Mouse (Mus musculus): ENCODE results near the gene Pde6g. TPM values are rescaled to one million over a fixed set of nuclear protein-coding genes. Genes with fewer than 3 reads are reported as not detected.

Gene Pde6g
- polyA plus RNA-seq, 1 experiment from 2014 or later: 0.38 TPM

- WGBS: 80% methylated on average over 4 of the region's 4 CpGs
- H3K4me3 ChIP-seq (replicated peaks): 0 out of 2 replicates have a peak overlapping the region, but pooled peaks have one; percentile 100
- H3K9ac ChIP-seq: no peak overlapping the region
- H3K4me2 ChIP-seq: peak overlapping the region; percentile 85
- H3K27ac ChIP-seq: no peak overlapping the region
- H3K4me1 ChIP-seq: peaks cover 26% of the 10 kb centered on the region
- peaks cover 69% of the 10 kb centered on the region for H3K36me3 ChIP-seq
- H3K9me3 ChIP-seq (replicated peaks): no peaks in the 10 kb centered on the region
- ATAC-seq (replicated peaks; ENCODE audit: low FRiP score): no peak
- no peaks in the 10 kb centered on the region for H3K27me3 ChIP-seq
These were observed 12.2 kb upstream of the Pde6g start for GRCm38 (mm10) chr11:120465521-120465920.

DNA sequence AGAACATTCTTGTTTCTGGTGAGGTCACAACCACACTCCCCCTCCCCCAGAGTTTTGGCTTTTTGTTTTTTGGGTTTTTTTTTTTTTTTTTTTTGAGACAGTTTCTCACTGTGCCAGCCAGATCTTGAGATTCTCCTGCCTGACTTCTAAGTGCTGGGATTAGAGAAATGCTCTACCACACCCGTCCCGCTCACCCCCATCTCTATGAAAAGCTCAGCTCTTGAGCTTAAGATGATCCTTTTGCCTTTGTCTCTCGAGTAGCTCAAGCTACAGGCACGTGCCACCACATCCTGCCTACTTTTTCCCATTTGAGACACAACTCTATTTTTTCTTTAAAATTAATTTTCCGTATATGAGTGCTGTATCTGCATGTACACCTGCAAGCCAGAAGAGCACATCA, 11.1 kb upstream of the Pde6g start:
- Histone ChIP-seq H3K4me1 (peaks cover 27% of the 10 kb centered on the region), H3K36me3 (peaks cover 68% of the 10 kb centered on the region), H3K27ac (no peak overlapping the region), H3K4me2 (no peak overlapping the region), H3K27me3 (no peaks in the 10 kb centered on the region), H3K9ac (no peak overlapping the region), H3K9me3 (replicated peaks) (no peaks in the 10 kb centered on the region), H3K4me3 (replicated peaks) (no peak overlapping the region)
- 90% methylated on average over 5 of the region's 5 CpGs for WGBS
- ATAC-seq (replicated peaks; ENCODE audit: low FRiP score): no peak

DNA sequence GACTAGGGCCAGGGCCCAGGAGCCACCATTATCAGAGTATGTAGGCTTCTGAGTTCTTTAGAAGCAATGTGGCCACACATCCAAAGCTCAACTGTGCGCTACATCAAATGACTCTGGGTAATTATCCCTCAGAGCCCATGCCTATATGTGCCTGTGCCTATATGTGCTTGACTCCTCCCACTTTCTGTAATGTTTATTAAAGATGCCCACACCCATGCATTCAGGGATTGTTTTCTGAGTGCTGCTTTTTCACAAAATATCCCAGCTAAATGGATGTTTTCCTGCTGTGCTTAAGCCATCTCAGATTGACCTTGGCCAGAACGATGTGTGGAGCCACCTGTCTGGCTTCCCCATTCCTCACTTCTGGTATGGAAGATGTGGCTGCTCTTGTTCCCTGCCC, 10.2 kb upstream of the Pde6g start:
- Histone ChIP-seq H3K4me2 (no peak overlapping the region), H3K27ac (no peak overlapping the region), H3K27me3 (no peaks in the 10 kb centered on the region), H3K9me3 (replicated peaks) (no peaks in the 10 kb centered on the region), H3K36me3 (peaks cover 67% of the 10 kb centered on the region), H3K9ac (no peak overlapping the region), H3K4me3 (replicated peaks) (no peak overlapping the region), H3K4me1 (peaks cover 32% of the 10 kb centered on the region)
- WGBS: 96% methylated on average over 2 of the region's 2 CpGs
- no peak for ATAC-seq (replicated peaks; ENCODE audit: low FRiP score)

- H3K4me1 ChIP-seq: peaks cover 23% of the 10 kb centered on the region
- no peaks in the 10 kb centered on the region for H3K27me3 ChIP-seq
- no peak overlapping the region for H3K27ac ChIP-seq
- no peak for ATAC-seq (replicated peaks; ENCODE audit: low FRiP score)
- peaks cover 53% of the 10 kb centered on the region for H3K36me3 ChIP-seq
- peak overlapping the region; percentile 85 for H3K4me2 ChIP-seq
- H3K4me3 ChIP-seq (replicated peaks): peak overlapping the region; percentile 94
- H3K9me3 ChIP-seq (replicated peaks): no peaks in the 10 kb centered on the region
- H3K9ac ChIP-seq: peak overlapping the region; percentile 98
- WGBS: 65% methylated on average over 6 of the region's 6 CpGs
These were observed 5.7 kb upstream of the Pde6g start for GRCm38 (mm10) chr11:120458847-120459597.

DNA sequence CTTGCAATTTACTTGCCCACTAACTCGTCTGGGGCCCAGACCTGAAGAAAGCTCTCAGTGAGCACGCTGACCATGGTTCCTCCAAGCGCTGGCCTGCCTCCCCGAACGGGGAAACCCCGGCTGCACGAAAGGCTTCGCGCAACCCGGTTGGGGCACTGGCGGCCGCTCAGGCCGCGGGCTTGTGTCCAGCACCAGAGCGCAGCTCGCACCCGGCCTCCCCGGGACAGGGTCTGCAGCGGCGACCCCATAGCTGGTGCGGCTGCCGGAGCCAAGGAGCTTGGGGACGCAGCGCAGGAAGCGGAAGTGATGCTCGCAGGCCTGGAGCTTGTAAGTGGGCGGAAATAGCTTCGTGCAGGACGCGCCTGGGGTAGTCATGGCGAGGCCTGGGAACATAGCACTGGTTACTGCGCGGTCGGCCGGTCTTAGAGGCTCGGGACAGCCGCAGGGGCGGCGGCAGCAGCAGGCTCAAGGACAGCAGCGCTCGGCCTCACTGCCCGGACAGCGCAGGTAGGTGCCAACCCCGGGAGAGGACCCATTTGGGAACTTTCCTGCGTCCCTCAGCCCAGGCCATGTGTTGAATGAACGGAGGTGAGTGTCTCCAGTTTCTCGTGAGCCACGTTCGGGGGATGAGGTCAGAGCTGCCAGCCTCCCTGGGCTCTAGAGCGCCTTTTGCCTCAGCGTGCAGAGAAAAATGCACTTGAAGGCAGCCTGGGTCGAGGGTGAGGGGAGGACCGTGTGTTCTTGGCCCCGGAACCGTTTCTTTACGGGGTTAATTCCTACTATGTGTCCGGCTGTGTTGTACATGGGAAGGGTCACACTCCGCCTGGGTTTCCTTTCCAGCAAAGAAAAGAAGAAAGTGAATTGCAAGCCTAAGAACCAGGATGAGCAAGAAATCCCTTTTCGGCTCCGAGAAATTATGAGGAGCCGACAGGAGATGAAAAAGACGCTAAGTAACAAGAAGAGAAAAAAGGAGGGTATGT, 4.8 kb upstream of the Pde6g start, which contains the start of the genes Oxld1 and Ccdc137:
Oxld1 (minus strand) TSS at position 297 of the 980 bp plus-strand sequence.
Ccdc137 (plus strand) TSS at position 344 of the 980 bp plus-strand sequence.
- H3K4me1 ChIP-seq: peaks cover 23% of the 10 kb centered on the region
- ATAC-seq (replicated peaks; ENCODE audit: low FRiP score): peak; percentile 92
- no peaks in the 10 kb centered on the region for H3K9me3 ChIP-seq (replicated peaks)
- WGBS: 3% methylated on average over 62 of the region's 62 CpGs
- H3K9ac ChIP-seq: peak within 1 kb of the TSS; percentile 98
- no peaks in the 10 kb centered on the region for H3K27me3 ChIP-seq
- peak within 1 kb of the TSS; percentile 94 for H3K4me3 ChIP-seq (replicated peaks)
- H3K36me3 ChIP-seq: peaks cover 44% of the 10 kb centered on the region
- H3K4me2 ChIP-seq: peak within 1 kb of the TSS; percentile 85
- H3K27ac ChIP-seq: peak within 1 kb of the TSS; percentile 92

DNA sequence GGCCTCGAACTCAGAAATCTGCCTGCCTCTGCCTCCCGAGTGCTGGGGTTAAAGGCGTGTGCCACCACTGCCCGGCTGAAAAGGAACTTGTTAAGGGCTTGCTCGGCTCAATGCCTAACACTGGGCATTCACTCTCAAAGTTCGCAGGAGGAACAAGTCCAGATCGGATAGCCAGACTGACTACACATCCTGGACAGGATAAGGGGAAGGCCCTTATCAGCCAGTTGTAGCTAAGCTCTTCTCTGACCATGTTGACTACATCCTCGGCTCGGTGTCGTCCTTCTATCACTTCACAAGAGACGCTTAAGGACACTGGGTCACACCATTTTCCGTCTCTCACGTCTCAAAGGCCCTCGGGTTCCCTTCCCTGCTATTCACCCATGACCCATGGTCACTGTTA, 4.1 kb upstream of the Pde6g start:
- Histone ChIP-seq H3K4me3 (replicated peaks) (peak overlapping the region; percentile 94), H3K27ac (peak overlapping the region; percentile 92), H3K4me2 (peak overlapping the region; percentile 85), H3K36me3 (peaks cover 37% of the 10 kb centered on the region), H3K9ac (peak overlapping the region; percentile 98), H3K27me3 (no peaks in the 10 kb centered on the region), H3K4me1 (peaks cover 23% of the 10 kb centered on the region), H3K9me3 (replicated peaks) (no peaks in the 10 kb centered on the region)
- WGBS: 27% methylated on average over 14 of the region's 14 CpGs
- peak; percentile 16; the same call in 1 of the 2 replicates for ATAC-seq (replicated peaks; ENCODE audit: low FRiP score)

- Histone ChIP-seq H3K4me2 (no peak overlapping the region), H3K27me3 (no peaks in the 10 kb centered on the region), H3K4me1 (peaks cover 23% of the 10 kb centered on the region), H3K9ac (no peak overlapping the region), H3K36me3 (peaks cover 18% of the 10 kb centered on the region), H3K4me3 (replicated peaks) (no peak overlapping the region), H3K27ac (no peak overlapping the region), H3K9me3 (replicated peaks) (no peaks in the 10 kb centered on the region)
- no peak for ATAC-seq (replicated peaks; ENCODE audit: low FRiP score)
- 91% methylated on average over 7 of the region's 7 CpGs for WGBS
These were observed 2.1 kb upstream of the Pde6g start for GRCm38 (mm10) chr11:120455413-120455812.

DNA sequence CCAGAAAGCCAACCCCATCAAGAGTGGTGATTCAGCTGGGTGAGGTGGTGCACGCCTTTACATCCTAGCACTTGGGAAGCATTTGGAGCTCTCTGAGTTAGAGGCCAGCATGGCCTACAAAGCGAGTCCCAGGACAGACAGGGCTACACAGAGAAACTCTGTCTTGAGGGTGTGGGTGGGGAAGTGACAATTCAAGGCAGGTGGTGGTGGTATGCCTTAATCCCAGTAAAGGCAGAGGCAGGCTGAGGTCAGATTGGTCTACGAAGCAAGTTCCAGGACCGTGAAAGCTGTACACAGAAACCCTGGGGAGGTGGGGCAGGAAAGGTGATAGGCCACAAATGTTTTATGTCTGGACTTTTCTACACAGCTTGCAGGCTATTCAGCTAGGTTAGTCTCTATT, 1.7 kb upstream of the Pde6g start:
- H3K36me3 ChIP-seq: peaks cover 15% of the 10 kb centered on the region
- H3K4me2 ChIP-seq: no peak overlapping the region
- H3K4me3 ChIP-seq (replicated peaks): no peak overlapping the region
- no peaks in the 10 kb centered on the region for H3K27me3 ChIP-seq
- ATAC-seq (replicated peaks; ENCODE audit: low FRiP score): no peak
- no peaks in the 10 kb centered on the region for H3K9me3 ChIP-seq (replicated peaks)
- no peak overlapping the region for H3K9ac ChIP-seq
- H3K27ac ChIP-seq: no peak overlapping the region
- 88% methylated on average over 4 of the region's 4 CpGs for WGBS
- H3K4me1 ChIP-seq: peaks cover 23% of the 10 kb centered on the region

- H3K4me2 ChIP-seq: no peak overlapping the region
- no peak for ATAC-seq (replicated peaks; ENCODE audit: low FRiP score)
- peaks cover 18% of the 10 kb centered on the region for H3K4me1 ChIP-seq
- no peak overlapping the region for H3K27ac ChIP-seq
- H3K36me3 ChIP-seq: peaks cover 6% of the 10 kb centered on the region; the same call in 1 of the 2 replicates
- no peaks in the 10 kb centered on the region for H3K27me3 ChIP-seq
- H3K9ac ChIP-seq: no peak overlapping the region
- H3K4me3 ChIP-seq (replicated peaks): no peak overlapping the region
- 77% methylated on average over 3 of the region's 3 CpGs for WGBS
- H3K9me3 ChIP-seq (replicated peaks): no peaks in the 10 kb centered on the region
These were observed 1.1 kb downstream of the Pde6g start for GRCm38 (mm10) chr11:120452246-120452645.

- Histone ChIP-seq H3K27me3 (no peaks in the 10 kb centered on the region), H3K4me2 (no peak overlapping the region), H3K27ac (no peak overlapping the region), H3K9me3 (replicated peaks) (no peaks in the 10 kb centered on the region), H3K4me3 (replicated peaks) (no peak overlapping the region), H3K36me3 (no peaks in the 10 kb centered on the region), H3K4me1 (peaks cover 10% of the 10 kb centered on the region), H3K9ac (no peak overlapping the region)
- WGBS: 59% methylated on average over 7 of the region's 7 CpGs
- ATAC-seq (replicated peaks; ENCODE audit: low FRiP score): no peak
These were observed 6.1 kb downstream of the Pde6g start for GRCm38 (mm10) chr11:120447179-120447578.

DNA sequence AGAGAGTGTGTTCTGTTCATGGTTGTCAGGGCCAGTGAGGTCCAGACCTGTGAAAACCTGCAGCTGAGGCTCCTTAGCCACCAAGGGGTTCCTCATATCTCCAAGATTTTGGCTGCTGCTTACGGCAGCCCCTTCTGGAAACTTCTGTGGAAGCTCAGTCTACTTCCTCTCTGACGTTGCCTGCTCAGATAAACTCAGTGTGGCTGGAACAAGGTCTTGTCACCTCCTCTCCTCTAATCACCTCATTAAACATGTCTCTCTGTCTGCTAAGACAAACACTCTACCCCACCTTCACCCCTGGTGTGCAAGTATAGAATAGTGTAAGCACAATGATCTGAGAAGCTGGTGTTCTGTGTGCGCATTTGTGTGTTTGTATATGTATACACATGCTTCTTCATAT, 7.8 kb downstream of the Pde6g start:
- H3K9ac ChIP-seq: no peak overlapping the region
- no peak for ATAC-seq (replicated peaks; ENCODE audit: low FRiP score)
- H3K27me3 ChIP-seq: no peaks in the 10 kb centered on the region
- H3K4me1 ChIP-seq: peaks cover 10% of the 10 kb centered on the region
- no peak overlapping the region for H3K4me3 ChIP-seq (replicated peaks)
- no peak overlapping the region for H3K4me2 ChIP-seq
- H3K27ac ChIP-seq: no peak overlapping the region
- WGBS: 44% methylated on average over 3 of the region's 3 CpGs
- no peaks in the 10 kb centered on the region for H3K9me3 ChIP-seq (replicated peaks)
- no peaks in the 10 kb centered on the region for H3K36me3 ChIP-seq

DNA sequence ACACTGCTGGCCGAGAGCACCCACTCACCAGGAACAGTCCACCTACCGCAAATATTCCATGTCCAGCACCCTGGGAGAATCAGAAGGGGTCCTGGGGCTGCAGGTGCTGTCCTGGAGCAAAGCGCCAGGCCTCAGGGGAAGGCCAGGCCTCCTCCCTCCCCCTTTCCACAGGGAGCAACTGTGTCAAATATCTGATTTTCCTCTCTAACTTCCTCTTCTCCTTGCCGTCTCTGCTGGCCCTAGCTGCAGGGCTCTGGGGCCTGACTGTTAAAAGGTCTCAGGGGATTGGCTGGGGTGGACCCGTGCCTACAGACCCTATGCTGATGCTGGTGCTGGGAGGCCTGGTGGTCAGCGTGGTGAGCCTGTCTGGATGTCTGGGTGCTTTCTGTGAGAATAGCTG, 9.2 kb downstream of the Pde6g start:
- H3K4me2 ChIP-seq: no peak overlapping the region
- H3K27me3 ChIP-seq: no peaks in the 10 kb centered on the region
- no peaks in the 10 kb centered on the region for H3K9me3 ChIP-seq (replicated peaks)
- H3K4me3 ChIP-seq (replicated peaks): no peak overlapping the region
- WGBS: 74% methylated on average over 6 of the region's 6 CpGs
- no peak overlapping the region for H3K27ac ChIP-seq
- no peak overlapping the region for H3K9ac ChIP-seq
- H3K36me3 ChIP-seq: no peaks in the 10 kb centered on the region
- ATAC-seq (replicated peaks; ENCODE audit: low FRiP score): no peak
- H3K4me1 ChIP-seq: peaks cover 10% of the 10 kb centered on the region
